Mouse (Mus musculus): ENCODE results near the gene Ogfod1.

Gene Ogfod1

GRCm38 (mm10) chr8:94068793-94069192 is 31.8 kb downstream of the Ogfod1 start:
- DNase-seq (ENCODE audit: low spot score in 2 of 2): no peak

GRCm38 (mm10) chr8:94076461-94077192 is 39.6 kb downstream of the Ogfod1 start:
- no peak for DNase-seq (ENCODE audit: low spot score in 2 of 2)

- DNase-seq (ENCODE audit: low spot score in 2 of 2): no peak
Observed at GRCm38 (mm10) chr8:94087964-94088363, 51.0 kb downstream of the Ogfod1 start.

- no peak for DNase-seq (ENCODE audit: low spot score in 2 of 2)
Observed at GRCm38 (mm10) chr8:94089715-94090114, 52.7 kb downstream of the Ogfod1 start.

- no peak for DNase-seq (ENCODE audit: low spot score in 2 of 2)
Observed at GRCm38 (mm10) chr8:94092848-94093247, 55.9 kb downstream of the Ogfod1 start.

GRCm38 (mm10) chr8:94094281-94094680 is 57.3 kb downstream of the Ogfod1 start:
- DNase-seq (ENCODE audit: low spot score in 2 of 2): no peak

GRCm38 (mm10) chr8:94098081-94098974 is 61.3 kb downstream of the Ogfod1 start, which contains the start of gene Bbs2:
Bbs2 (minus strand) TSS chr8:94098928.
- DNase-seq (ENCODE audit: low spot score in 2 of 2): peak; percentile 99 to 100

GRCm38 (mm10) chr8:94098996-94099395 is 62.0 kb downstream of the Ogfod1 start:
- DNase-seq (ENCODE audit: low spot score in 2 of 2): no peak

GRCm38 (mm10) chr8:94104146-94104545 is 67.1 kb downstream of the Ogfod1 start:
- DNase-seq (ENCODE audit: low spot score in 2 of 2): no peak

- DNase-seq (ENCODE audit: low spot score in 2 of 2): no peak
Observed at GRCm38 (mm10) chr8:94107871-94108270, 70.9 kb downstream of the Ogfod1 start.

- peak; percentile 10 to 31 for DNase-seq (ENCODE audit: low spot score in 2 of 2)
Observed at GRCm38 (mm10) chr8:94109396-94109795, 72.4 kb downstream of the Ogfod1 start.

- DNase-seq (ENCODE audit: low spot score in 2 of 2): no peak
Observed at GRCm38 (mm10) chr8:94109835-94110234, 72.8 kb downstream of the Ogfod1 start.

GRCm38 (mm10) chr8:94110526-94111177 is 73.7 kb downstream of the Ogfod1 start:
- peak in 1 of 2 experiments; percentile 10 for DNase-seq (ENCODE audit: low spot score in 2 of 2)

GRCm38 (mm10) chr8:94113435-94113834 is 76.4 kb downstream of the Ogfod1 start:
- DNase-seq (ENCODE audit: low spot score in 2 of 2): no peak

GRCm38 (mm10) chr8:94113972-94114371 is 77.0 kb downstream of the Ogfod1 start:
- no peak for DNase-seq (ENCODE audit: low spot score in 2 of 2)

Data from spleen, postnatal 36 days (tissue).